Mouse (Mus musculus) hindbrain, embryonic 10.5 days (tissue): ENCODE data around the gene Timm17a. TPM values are rescaled to one million over a fixed set of nuclear protein-coding genes. Genes with fewer than 3 reads are reported as not detected.

Source experiments
- DNase-seq: peaks from one replicate; pipeline ENCODE4 v3.0.0-alpha.2; 2017; ENCODE audit warnings: low spot score
- H3K27ac ChIP-seq: fragments of 300-500 bp; sonication (generic); 2 replicates; pipeline ENCODE4 v1.5.1; 2016; ENCODE audit warnings: mild to moderate bottlenecking, moderate library complexity
- H3K27me3 ChIP-seq: fragments of 300-500 bp; sonication (generic); 2 replicates; pipeline ENCODE4 v1.6.1; 2016; ENCODE audit warnings: mild to moderate bottlenecking; ENCODE audit not compliant: poor library complexity, insufficient read depth, severe bottlenecking
- H3K36me3 ChIP-seq: fragments of 300-500 bp; sonication (generic); 2 replicates; pipeline ENCODE4 v1.6.1; 2016; ENCODE audit warnings: mild to moderate bottlenecking, moderate library complexity
- H3K4me1 ChIP-seq: fragments of 300-500 bp; sonication (generic); replicated peaks from 2 replicates; pipeline ENCODE4 v1.6.1; 2016; ENCODE audit warnings: mild to moderate bottlenecking
- H3K4me3 ChIP-seq: fragments of 300-500 bp; sonication (generic); 2 replicates; pipeline ENCODE4 v1.5.1; 2016; ENCODE audit warnings: mild to moderate bottlenecking, moderate library complexity
- H3K9me3 ChIP-seq: fragments of 300-500 bp; sonication (generic); 2 replicates; pipeline ENCODE4 v1.6.1; 2016; ENCODE audit warnings: mild to moderate bottlenecking, moderate library complexity
- WGBS: fragments of 180-500 bp; shearing (Covaris S2); methylation state at CpG from one replicate; pipeline ENCODE4 v1.1.7; 2016; 5-methylcytosine and 5-hydroxymethylcytosine counted together
- polyA plus RNA-seq: library from polyadenylated mRNA; unstranded; fragments of >200 nt; fragmentation: Nextera tagmentation; extraction: Ambion mirVana; gene quantifications from 2 replicates; pipeline ENCODE4 v1.2.1, GENCODE M21; 2016

Timm17a gene
- polyA plus RNA-seq, 1 experiment from 2014 or later = 193 TPM

DNA sequence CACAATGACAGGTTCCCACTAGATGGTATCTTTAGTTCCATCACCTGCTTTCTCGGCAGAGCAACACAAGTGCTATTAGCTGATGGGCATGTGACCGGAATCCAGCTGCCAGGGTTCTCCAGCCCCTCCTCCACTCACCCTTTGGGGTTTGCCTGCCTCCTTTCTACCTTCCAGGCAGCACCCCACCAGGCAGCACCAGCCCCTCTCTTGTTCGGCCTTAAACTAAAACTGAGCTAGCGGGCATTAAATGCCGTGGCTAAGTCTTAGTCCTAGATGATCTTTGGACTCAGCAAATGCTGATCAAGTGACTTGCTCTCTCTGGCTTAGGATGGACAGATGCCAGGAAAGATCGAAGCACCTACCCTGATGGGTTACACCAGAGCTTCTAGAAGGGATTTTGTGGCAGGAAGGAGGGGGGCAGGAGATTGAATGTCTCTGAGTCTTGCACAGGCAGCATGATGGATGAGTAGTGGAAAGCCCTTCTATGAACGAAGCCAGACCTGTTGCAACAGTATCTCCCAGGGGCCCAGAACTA lies 9.9 kb upstream of the Timm17a start:
- Histone ChIP-seq H3K4me3 (no peak overlapping the region), H3K4me1 (peaks cover 19% of the 10 kb centered on the region), H3K27ac (0 out of 2 replicates have a peak overlapping the region, but pooled peaks have one; percentile 8), H3K27me3 (peaks cover 10% of the 10 kb centered on the region), H3K9me3 (no peaks in the 10 kb centered on the region), H3K36me3 (no peaks in the 10 kb centered on the region)
- no peak for DNase-seq
- 80% methylated on average over 7 of the region's 7 CpGs for WGBS

GRCm38 (mm10) chr1:135312201-135312600 lies 1.4 kb downstream of the Timm17a start:
- DNase-seq = no peak
- H3K27ac ChIP-seq = no peak overlapping the region
- 93% methylated on average over 4 of the region's 4 CpGs for WGBS
- H3K9me3 ChIP-seq = no peaks in the 10 kb centered on the region
- peak overlapping the region; percentile 97 for H3K4me3 ChIP-seq
- H3K4me1 ChIP-seq = peaks cover 20% of the 10 kb centered on the region
- H3K36me3 ChIP-seq = peaks cover 38% of the 10 kb centered on the region
- no peaks in the 10 kb centered on the region for H3K27me3 ChIP-seq

DNA sequence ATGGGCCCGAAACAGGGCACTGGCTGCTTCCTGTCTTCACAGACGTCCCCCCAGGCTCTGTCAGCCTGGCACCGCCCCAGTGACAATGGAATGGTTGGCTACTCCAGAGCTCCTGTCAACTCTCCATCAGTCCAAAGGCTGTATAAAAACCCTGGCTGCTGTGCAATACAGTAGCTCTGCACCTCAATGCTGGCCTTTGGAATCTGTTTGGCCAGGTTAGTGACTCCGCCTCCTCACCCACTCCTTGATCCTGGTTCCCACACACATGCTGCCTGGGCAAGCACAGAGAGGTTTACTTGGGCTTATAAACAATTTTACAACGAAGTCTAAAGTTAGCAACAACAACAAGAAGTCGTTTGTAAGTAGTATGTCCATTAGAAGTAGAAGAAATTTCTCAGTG lies 2.2 kb downstream of the Timm17a start:
- no peak for DNase-seq
- H3K9me3 ChIP-seq = no peaks in the 10 kb centered on the region
- 83% methylated on average over 6 of the region's 6 CpGs for WGBS
- peaks cover 20% of the 10 kb centered on the region for H3K4me1 ChIP-seq
- H3K36me3 ChIP-seq = peaks cover 47% of the 10 kb centered on the region
- H3K27ac ChIP-seq = no peak overlapping the region
- no peaks in the 10 kb centered on the region for H3K27me3 ChIP-seq
- no peak overlapping the region for H3K4me3 ChIP-seq

GRCm38 (mm10) chr1:135290908-135291307 lies 22.7 kb downstream of the Timm17a start:
- H3K9me3 ChIP-seq = no peaks in the 10 kb centered on the region
- peaks cover 38% of the 10 kb centered on the region for H3K36me3 ChIP-seq
- H3K27ac ChIP-seq = no peak overlapping the region
- no peaks in the 10 kb centered on the region for H3K4me1 ChIP-seq
- 78% methylated on average over 5 of the region's 5 CpGs for WGBS
- no peak overlapping the region for H3K4me3 ChIP-seq
- H3K27me3 ChIP-seq = no peaks in the 10 kb centered on the region
- no peak for DNase-seq

DNA sequence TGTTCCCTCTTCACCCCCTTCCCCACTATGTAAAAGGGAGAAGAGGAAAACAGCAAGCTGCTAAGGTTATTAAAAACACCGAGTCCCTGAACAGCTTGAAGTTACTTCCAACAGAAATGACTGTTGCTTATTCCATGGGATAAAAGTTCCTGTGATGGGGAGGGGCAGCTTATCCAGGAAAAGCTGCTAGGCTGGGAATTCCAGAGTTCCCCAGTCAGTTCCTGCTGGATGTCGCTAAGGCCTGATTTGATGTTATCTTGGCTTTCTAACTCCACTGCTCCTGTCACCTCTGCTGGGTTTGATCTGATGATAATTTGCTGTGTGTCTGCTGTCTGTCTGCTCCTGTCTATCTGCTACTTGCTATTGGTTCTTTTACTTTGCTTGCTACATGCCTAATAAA lies 27.3 kb downstream of the Timm17a start:
- Histone ChIP-seq H3K36me3 (peaks cover 7% of the 10 kb centered on the region), H3K27ac (no peak overlapping the region), H3K4me1 (peaks cover 26% of the 10 kb centered on the region), H3K9me3 (no peaks in the 10 kb centered on the region), H3K27me3 (no peaks in the 10 kb centered on the region), H3K4me3 (no peak overlapping the region)
- no peak for DNase-seq
- whole genome bisulfite sequencing = 90% methylated on average over 2 of the region's 2 CpGs

DNA sequence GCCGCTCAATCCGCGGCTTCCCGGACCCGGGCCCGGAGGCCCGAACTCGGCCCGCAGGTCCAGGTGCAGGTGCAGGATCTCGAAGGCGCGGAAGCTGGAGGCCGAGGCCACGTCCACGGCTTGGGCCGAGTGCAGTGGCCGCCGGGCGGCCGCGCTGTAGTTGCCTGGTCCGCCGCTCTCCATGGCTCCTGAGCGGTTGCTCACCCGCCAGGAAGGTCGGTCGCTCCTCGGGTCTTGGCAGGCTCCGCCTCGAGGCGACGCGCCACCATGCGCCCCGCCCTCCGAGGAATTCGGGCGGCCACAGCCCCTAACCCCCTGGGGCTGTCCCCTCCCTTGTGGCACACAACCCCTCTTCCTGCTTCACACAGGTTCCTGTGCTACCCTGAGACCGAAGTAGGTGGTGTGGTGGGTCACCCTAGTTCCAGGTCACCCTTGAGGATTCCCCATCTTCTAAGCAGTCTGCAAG lies 29.7 kb downstream of the Timm17a start, which contains the start of gene Rnpep:
Gene Rnpep, minus strand, starts transcription at position 259 of the 466 bp plus-strand sequence.
- Histone ChIP-seq H3K9me3 (no peaks in the 10 kb centered on the region), H3K27ac (peak within 1 kb of the TSS; percentile 92), H3K36me3 (peaks cover 20% of the 10 kb centered on the region), H3K27me3 (no peaks in the 10 kb centered on the region), H3K4me1 (peaks cover 26% of the 10 kb centered on the region), H3K4me3 (peak within 1 kb of the TSS; percentile 87)
- DNase-seq = no peak
- under 1% methylated on average over 39 of the region's 39 CpGs for WGBS

GRCm38 (mm10) chr1:135283287-135283825 lies 30.2 kb downstream of the Timm17a start:
- peak overlapping the region; percentile 92 for H3K27ac ChIP-seq
- peaks cover 26% of the 10 kb centered on the region for H3K4me1 ChIP-seq
- no peaks in the 10 kb centered on the region for H3K9me3 ChIP-seq
- H3K4me3 ChIP-seq = peak overlapping the region; percentile 87
- H3K36me3 ChIP-seq = peaks cover 25% of the 10 kb centered on the region
- peak; percentile 83 for DNase-seq
- no peaks in the 10 kb centered on the region for H3K27me3 ChIP-seq
- under 1% methylated on average over 48 of the region's 48 CpGs for WGBS

DNA sequence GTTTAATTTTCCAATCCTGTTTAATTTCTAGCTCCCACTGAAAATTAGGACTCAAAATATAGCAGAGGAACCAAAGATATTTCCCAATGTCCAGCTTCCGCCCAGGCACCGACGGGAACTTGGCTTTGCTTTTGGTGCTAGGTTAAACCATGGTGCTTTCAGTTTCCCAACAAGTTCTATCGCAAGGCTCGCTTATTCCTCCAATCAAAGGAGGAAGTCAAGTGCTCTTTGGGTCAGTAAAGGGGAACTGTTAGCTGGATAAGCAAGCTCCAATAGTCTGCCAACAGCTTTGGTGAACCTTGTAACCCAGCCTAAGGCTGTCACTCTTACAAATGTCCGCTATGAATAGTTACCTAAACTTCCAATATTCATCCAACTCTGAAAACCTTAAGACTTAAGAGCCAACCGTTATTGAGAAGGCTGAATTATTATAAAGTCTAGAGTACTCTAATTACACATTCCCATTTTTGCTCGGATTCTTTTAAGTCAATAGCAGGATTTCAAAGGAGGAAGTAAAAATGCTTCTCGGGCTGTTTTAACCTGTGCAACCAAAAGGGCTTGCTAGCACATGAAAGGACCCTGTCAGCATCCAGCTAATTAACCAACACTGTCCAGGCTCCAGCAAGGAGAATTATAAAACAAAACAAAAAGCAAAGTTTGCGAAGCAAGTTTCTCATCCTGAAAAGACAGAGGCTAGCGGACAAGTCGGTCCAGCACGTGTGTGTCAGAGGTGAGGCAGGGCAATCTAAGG lies 30.9 kb downstream of the Timm17a start:
- WGBS = 41% methylated on average over 13 of the region's 13 CpGs
- Histone ChIP-seq H3K9me3 (no peaks in the 10 kb centered on the region), H3K4me3 (peak overlapping the region; percentile 87), H3K27me3 (no peaks in the 10 kb centered on the region), H3K36me3 (peaks cover 32% of the 10 kb centered on the region), H3K27ac (peak overlapping the region; percentile 92), H3K4me1 (peaks cover 26% of the 10 kb centered on the region)
- DNase-seq = no peak

DNA sequence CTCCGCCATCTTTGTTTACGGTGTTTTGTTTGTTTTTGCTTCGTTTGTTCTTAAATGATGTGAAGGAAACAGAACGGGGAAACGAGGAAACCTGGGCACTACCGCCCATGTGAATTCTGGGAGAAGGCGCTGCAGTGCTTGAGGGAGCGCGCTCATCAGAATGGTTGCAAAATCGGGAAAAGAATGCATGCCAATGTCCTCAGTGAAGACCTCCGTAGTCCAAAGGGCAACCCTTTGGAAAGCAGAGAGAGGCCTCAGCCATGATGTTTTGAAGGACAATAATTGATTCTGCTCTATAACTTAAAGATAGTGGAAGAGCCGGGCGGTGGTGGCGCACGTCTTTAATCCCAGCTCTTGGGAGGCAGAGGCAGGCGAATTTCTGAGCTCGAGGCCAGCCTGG lies 31.7 kb downstream of the Timm17a start:
- Histone ChIP-seq H3K27ac (no peak overlapping the region), H3K4me3 (0 out of 2 replicates have a peak overlapping the region, but pooled peaks have one; percentile 87), H3K27me3 (no peaks in the 10 kb centered on the region), H3K36me3 (peaks cover 40% of the 10 kb centered on the region), H3K4me1 (peaks cover 26% of the 10 kb centered on the region), H3K9me3 (no peaks in the 10 kb centered on the region)
- no peak for DNase-seq
- WGBS = 96% methylated on average over 17 of the region's 17 CpGs

GRCm38 (mm10) chr1:135280646-135281045 lies 32.9 kb downstream of the Timm17a start:
- Histone ChIP-seq H3K9me3 (no peaks in the 10 kb centered on the region), H3K4me1 (peaks cover 26% of the 10 kb centered on the region), H3K4me3 (no peak overlapping the region), H3K27me3 (no peaks in the 10 kb centered on the region), H3K27ac (no peak overlapping the region), H3K36me3 (peaks cover 51% of the 10 kb centered on the region)
- 89% methylated on average over 9 of the region's 9 CpGs for WGBS
- DNase-seq = no peak

DNA sequence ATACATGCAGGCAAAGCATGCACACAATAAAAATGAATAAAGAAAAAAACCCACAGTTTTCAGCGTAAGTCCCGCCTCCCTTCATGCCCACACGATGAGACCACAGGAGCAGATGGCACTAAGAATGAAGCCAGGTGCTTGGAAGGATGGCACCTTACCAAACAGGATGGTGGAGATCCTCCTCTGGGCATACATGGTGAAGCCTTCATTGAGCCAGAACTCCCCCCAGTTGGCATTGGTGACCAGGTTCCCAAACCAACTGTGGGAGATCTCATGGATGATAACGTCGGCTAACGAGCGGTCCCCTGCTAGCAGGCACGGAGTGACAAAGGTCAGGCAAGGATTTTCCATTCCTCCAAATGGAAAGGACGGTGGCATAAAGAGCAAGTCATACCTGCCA lies 42.2 kb downstream of the Timm17a start:
- H3K27ac ChIP-seq = no peak overlapping the region
- H3K4me1 ChIP-seq = no peaks in the 10 kb centered on the region
- H3K36me3 ChIP-seq = peaks cover 83% of the 10 kb centered on the region
- no peaks in the 10 kb centered on the region for H3K27me3 ChIP-seq
- DNase-seq = no peak
- no peak overlapping the region for H3K4me3 ChIP-seq
- H3K9me3 ChIP-seq = no peaks in the 10 kb centered on the region
- WGBS = 91% methylated on average over 9 of the region's 9 CpGs

DNA sequence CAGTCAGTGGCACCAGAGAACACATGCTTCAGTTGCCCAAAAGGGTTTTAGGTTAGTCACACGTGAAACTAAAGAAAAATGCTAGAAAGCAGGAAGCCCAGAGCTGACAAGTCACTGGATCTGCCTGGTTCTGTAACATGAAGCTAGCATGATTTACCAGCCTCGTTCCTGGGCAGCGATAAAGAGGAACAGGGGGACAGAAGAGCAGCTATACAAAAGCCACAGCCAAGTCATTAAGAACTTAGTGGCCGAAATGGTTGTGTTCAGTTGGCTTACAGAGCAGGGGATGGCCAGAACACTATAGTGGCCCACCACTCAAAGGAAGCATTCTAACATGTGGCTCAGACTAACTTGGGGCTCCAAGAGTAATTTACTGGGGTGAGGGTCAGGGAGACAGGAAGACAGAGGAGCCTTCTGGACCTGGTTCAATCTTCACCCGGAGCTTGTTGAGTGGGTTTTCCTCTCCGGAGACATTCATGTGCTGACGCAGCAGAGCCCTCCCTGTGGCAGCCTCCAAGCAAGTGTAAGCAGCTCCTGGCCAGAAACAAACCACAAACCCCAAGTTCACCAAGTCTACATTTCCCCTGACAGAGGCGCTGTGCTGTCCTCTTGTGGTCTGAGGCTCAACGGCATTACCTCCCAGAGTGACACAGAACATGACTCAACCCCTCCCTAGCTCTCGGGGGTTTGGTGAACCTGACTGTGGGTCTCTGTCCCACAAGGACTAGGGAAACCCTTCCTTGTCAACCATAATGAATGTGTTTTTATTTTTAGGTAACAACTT lies 45.7 kb downstream of the Timm17a start:
- Histone ChIP-seq H3K9me3 (no peaks in the 10 kb centered on the region), H3K36me3 (peaks cover 92% of the 10 kb centered on the region), H3K4me3 (no peak overlapping the region), H3K27ac (no peak overlapping the region), H3K27me3 (no peaks in the 10 kb centered on the region), H3K4me1 (no peaks in the 10 kb centered on the region)
- DNase-seq = no peak
- 88% methylated on average over 10 of the region's 10 CpGs for WGBS
